Mouse (Mus musculus) limb, embryonic 15.5 days (tissue): ENCODE data around the gene Ttll4. TPM values are rescaled to one million over a fixed set of nuclear protein-coding genes. Genes with fewer than 3 reads are reported as not detected.

Experiments
- ATAC-seq: fragments of 200-750 bp; cut with Nextera tagmentation; 2 replicates; pipeline ENCODE4 v1.8.0; 2017; ENCODE audit warnings: low read depth, moderate TSS enrichment; ENCODE audit not compliant: insufficient number of reproducible peaks, low FRiP score, low TSS enrichment
- H3K27ac ChIP-seq: fragments of 300-500 bp; sonication (generic); 2 replicates; pipeline ENCODE4 v1.5.1; 2015; ENCODE audit warnings: moderate library complexity, mild to moderate bottlenecking, inconsistent platforms
- H3K27me3 ChIP-seq: fragments of 300-500 bp; sonication (generic); 2 replicates; pipeline ENCODE4 v1.6.1; 2015; ENCODE audit warnings: inconsistent platforms
- H3K36me3 ChIP-seq: fragments of 300-500 bp; sonication (generic); 2 replicates; pipeline ENCODE4 v1.6.1; 2015; ENCODE audit warnings: inconsistent platforms
- H3K4me1 ChIP-seq: fragments of 300-500 bp; sonication (generic); 2 replicates; pipeline ENCODE4 v1.6.1; 2015; ENCODE audit warnings: inconsistent platforms
- H3K4me2 ChIP-seq: fragments of 300-500 bp; sonication (generic); 2 replicates; pipeline ENCODE4 v1.6.1; 2015; ENCODE audit warnings: mild to moderate bottlenecking, inconsistent platforms
- H3K4me3 ChIP-seq: fragments of 300-500 bp; sonication (generic); 2 replicates; pipeline ENCODE4 v1.5.1; 2015; ENCODE audit warnings: mild to moderate bottlenecking, inconsistent platforms
- H3K9ac ChIP-seq: fragments of 300-500 bp; sonication (generic); 2 replicates; pipeline ENCODE4 v1.6.1; 2015; ENCODE audit warnings: inconsistent platforms
- H3K9me3 ChIP-seq: fragments of 300-500 bp; sonication (generic); 2 replicates; pipeline ENCODE4 v1.6.1; 2016; ENCODE audit warnings: inconsistent platforms
- WGBS: fragments of 180-500 bp; shearing (Covaris S2); methylation state at CpG from one replicate; pipeline ENCODE4 v1.1.7; 2015; 5-methylcytosine and 5-hydroxymethylcytosine counted together
- polyA plus RNA-seq: library from polyadenylated mRNA; unstranded; fragments of >200 nt; fragmentation: Nextera tagmentation; extraction: Ambion mirVana; gene quantifications from 2 replicates; pipeline ENCODE4 v1.2.1, GENCODE M21; 2015

The Ttll4 gene
- polyA plus RNA-seq, 1 experiment from 2014 or later, result 12.3 TPM

GRCm38 (mm10) chr1:74726674-74727073 is 65.1 kb downstream of the Ttll4 start:
- H3K36me3 ChIP-seq, result no peaks in the 10 kb centered on the region
- no peak overlapping the region for H3K4me3 ChIP-seq
- no peaks in the 10 kb centered on the region for H3K9me3 ChIP-seq
- no peak for ATAC-seq
- no peaks in the 10 kb centered on the region for H3K4me1 ChIP-seq
- no peak overlapping the region for H3K9ac ChIP-seq
- H3K4me2 ChIP-seq, result no peak overlapping the region
- H3K27me3 ChIP-seq, result no peaks in the 10 kb centered on the region
- H3K27ac ChIP-seq, result no peak overlapping the region
- WGBS, result 68% methylated on average over 5 of the region's 5 CpGs

GRCm38 (mm10) chr1:74728446-74728845 is 66.9 kb downstream of the Ttll4 start:
- H3K4me1 ChIP-seq, result no peaks in the 10 kb centered on the region
- no peak overlapping the region for H3K4me3 ChIP-seq
- H3K27ac ChIP-seq, result no peak overlapping the region
- WGBS, result 66% methylated on average over 8 of the region's 8 CpGs
- no peak overlapping the region for H3K4me2 ChIP-seq
- no peaks in the 10 kb centered on the region for H3K36me3 ChIP-seq
- no peaks in the 10 kb centered on the region for H3K27me3 ChIP-seq
- no peaks in the 10 kb centered on the region for H3K9me3 ChIP-seq
- ATAC-seq, result no peak
- no peak overlapping the region for H3K9ac ChIP-seq

GRCm38 (mm10) chr1:74736977-74737376 is 75.4 kb downstream of the Ttll4 start:
- no peak for ATAC-seq
- 90% methylated on average over 12 of the region's 12 CpGs for WGBS

GRCm38 (mm10) chr1:74737500-74737899 is 76.0 kb downstream of the Ttll4 start:
- no peak overlapping the region for H3K4me3 ChIP-seq
- H3K27ac ChIP-seq, result no peak overlapping the region
- H3K27me3 ChIP-seq, result no peaks in the 10 kb centered on the region
- H3K36me3 ChIP-seq, result no peaks in the 10 kb centered on the region
- no peak overlapping the region for H3K4me2 ChIP-seq
- 88% methylated on average over 7 of the region's 7 CpGs for WGBS
- no peaks in the 10 kb centered on the region for H3K9me3 ChIP-seq
- H3K9ac ChIP-seq, result no peak overlapping the region
- no peak for ATAC-seq
- H3K4me1 ChIP-seq, result no peaks in the 10 kb centered on the region

More at GRCm38 (mm10) chr1:74736977-74737376, 75.4 kb downstream of the Ttll4 start:
- Histone ChIP-seq H3K4me2 (no peak overlapping the region), H3K27me3 (no peaks in the 10 kb centered on the region), H3K4me3 (no peak overlapping the region), H3K27ac (no peak overlapping the region), H3K9ac (no peak overlapping the region), H3K9me3 (no peaks in the 10 kb centered on the region), H3K4me1 (no peaks in the 10 kb centered on the region), H3K36me3 (no peaks in the 10 kb centered on the region)

GRCm38 (mm10) chr1:74740846-74741245 is 79.3 kb downstream of the Ttll4 start:
- WGBS, result 75% methylated on average over 7 of the region's 7 CpGs
- no peaks in the 10 kb centered on the region for H3K9me3 ChIP-seq
- H3K4me3 ChIP-seq, result no peak overlapping the region
- no peak overlapping the region for H3K27ac ChIP-seq
- no peaks in the 10 kb centered on the region for H3K4me1 ChIP-seq
- no peaks in the 10 kb centered on the region for H3K36me3 ChIP-seq
- H3K9ac ChIP-seq, result no peak overlapping the region
- no peak for ATAC-seq
- H3K4me2 ChIP-seq, result no peak overlapping the region
- H3K27me3 ChIP-seq, result no peaks in the 10 kb centered on the region

- Histone ChIP-seq H3K4me3 (no peak overlapping the region), H3K27ac (no peak overlapping the region), H3K27me3 (peaks cover 21% of the 10 kb centered on the region; the same call in 1 of the 2 replicates), H3K36me3 (no peaks in the 10 kb centered on the region), H3K9me3 (no peaks in the 10 kb centered on the region), H3K4me2 (no peak overlapping the region), H3K9ac (no peak overlapping the region), H3K4me1 (peaks cover 11% of the 10 kb centered on the region)
- no peak; the same call in 1 of the 2 replicates for ATAC-seq
- 68% methylated on average over 5 of the region's 5 CpGs for WGBS
Observed at GRCm38 (mm10) chr1:74747335-74747734, 85.8 kb downstream of the Ttll4 start.

GRCm38 (mm10) chr1:74748643-74749271 is 87.2 kb downstream of the Ttll4 start, which contains the start of gene Prkag3:
Prkag3 (minus strand) TSS chr1:74749221.
- Histone ChIP-seq H3K9me3 (no peaks in the 10 kb centered on the region), H3K27me3 (peaks cover 21% of the 10 kb centered on the region; the same call in 1 of the 2 replicates), H3K36me3 (no peaks in the 10 kb centered on the region), H3K4me3 (peak within 1 kb of the TSS; percentile 26), H3K27ac (peak within 1 kb of the TSS; percentile 29; the same call in 1 of the 2 replicates), H3K9ac (no peak within 1 kb of the TSS), H3K4me2 (peak within 1 kb of the TSS; percentile 46), H3K4me1 (peaks cover 11% of the 10 kb centered on the region)
- no peak for ATAC-seq
- WGBS, result 8% methylated on average over 30 of the region's 30 CpGs

GRCm38 (mm10) chr1:74749301-74749700 is 87.8 kb downstream of the Ttll4 start:
- H3K4me3 ChIP-seq, result no peak overlapping the region
- peak; percentile 63; the same call in 1 of the 2 replicates for ATAC-seq

GRCm38 (mm10) chr1:74750683-74751082 is 89.1 kb downstream of the Ttll4 start:
- H3K4me1 ChIP-seq, result peaks cover 11% of the 10 kb centered on the region
- H3K4me2 ChIP-seq, result no peak overlapping the region
- 75% methylated on average over 4 of the region's 4 CpGs for WGBS
- H3K9me3 ChIP-seq, result no peaks in the 10 kb centered on the region
- H3K4me3 ChIP-seq, result no peak overlapping the region
- H3K9ac ChIP-seq, result no peak overlapping the region
- ATAC-seq, result no peak
- H3K27me3 ChIP-seq, result peaks cover 21% of the 10 kb centered on the region; the same call in 1 of the 2 replicates
- no peak overlapping the region for H3K27ac ChIP-seq
- no peaks in the 10 kb centered on the region for H3K36me3 ChIP-seq

More at GRCm38 (mm10) chr1:74749301-74749700, 87.8 kb downstream of the Ttll4 start:
- peaks cover 11% of the 10 kb centered on the region for H3K4me1 ChIP-seq
- no peak overlapping the region for H3K9ac ChIP-seq
- H3K4me2 ChIP-seq, result no peak overlapping the region
- WGBS, result 59% methylated on average over 7 of the region's 7 CpGs
- H3K9me3 ChIP-seq, result no peaks in the 10 kb centered on the region
- peaks cover 21% of the 10 kb centered on the region; the same call in 1 of the 2 replicates for H3K27me3 ChIP-seq
- no peak overlapping the region for H3K27ac ChIP-seq
- H3K36me3 ChIP-seq, result no peaks in the 10 kb centered on the region

GRCm38 (mm10) chr1:74752150-74752549 is 90.6 kb downstream of the Ttll4 start:
- WGBS, result 79% methylated on average over 8 of the region's 8 CpGs
- Histone ChIP-seq H3K4me1 (peaks cover 11% of the 10 kb centered on the region), H3K9ac (no peak overlapping the region), H3K4me3 (no peak overlapping the region), H3K9me3 (no peaks in the 10 kb centered on the region), H3K36me3 (no peaks in the 10 kb centered on the region), H3K27me3 (peaks cover 20% of the 10 kb centered on the region; the same call in 1 of the 2 replicates), H3K4me2 (no peak overlapping the region), H3K27ac (no peak overlapping the region)
- no peak for ATAC-seq

- Histone ChIP-seq H3K4me3 (no peak overlapping the region), H3K36me3 (no peaks in the 10 kb centered on the region), H3K27me3 (peaks cover 15% of the 10 kb centered on the region; the same call in 1 of the 2 replicates), H3K4me2 (no peak overlapping the region), H3K27ac (no peak overlapping the region), H3K4me1 (peaks cover 11% of the 10 kb centered on the region), H3K9me3 (no peaks in the 10 kb centered on the region), H3K9ac (no peak overlapping the region)
- 94% methylated on average over 3 of the region's 3 CpGs for WGBS
- ATAC-seq, result no peak
Observed at GRCm38 (mm10) chr1:74752833-74753232, 91.3 kb downstream of the Ttll4 start.
